Mouse (Mus musculus): ENCODE measurements at regions not wholly inside any gene's neighbourhood (a gene's known extent, or its start where the extent isn't known, plus 50 kb on each side); places are given as distances from the start of the nearest gene placed in this dataset.

DNA sequence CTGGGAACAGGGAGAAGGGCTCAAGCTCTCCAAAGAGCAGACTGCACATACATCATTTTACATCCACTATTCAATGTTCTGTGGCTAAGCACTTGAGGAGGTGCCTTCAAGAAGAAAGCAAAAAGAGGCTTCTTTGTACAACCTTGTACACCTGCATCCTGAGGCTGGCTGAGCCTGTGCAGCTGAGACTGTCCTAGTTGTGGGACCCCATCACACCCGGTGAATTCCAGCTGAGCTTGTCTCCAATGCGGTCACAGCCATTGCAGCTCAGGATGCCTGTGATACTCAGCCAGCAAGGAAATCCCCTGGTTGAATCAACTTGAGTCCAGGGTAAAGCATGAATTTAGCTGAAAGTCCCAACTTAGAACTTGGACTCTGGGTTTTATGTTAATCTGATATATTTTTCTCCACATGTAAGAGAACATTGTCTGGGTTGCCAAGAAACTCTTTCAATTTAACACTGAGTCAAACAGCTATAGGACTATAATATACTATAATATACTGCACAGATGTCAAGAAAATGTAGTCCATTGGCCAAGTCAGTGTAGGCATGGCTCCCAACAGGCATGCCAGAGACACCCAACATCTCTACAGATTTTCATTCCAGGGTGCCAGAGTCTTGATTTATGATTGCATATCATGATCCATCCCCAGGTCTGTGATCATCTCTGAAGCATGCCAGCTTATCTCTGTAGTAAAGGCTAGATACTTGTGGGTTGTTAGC is 599.2 kb downstream of the Pard3 start:
- DNase-seq (ENCODE audit: low read depth, low spot score): no peak

DNA sequence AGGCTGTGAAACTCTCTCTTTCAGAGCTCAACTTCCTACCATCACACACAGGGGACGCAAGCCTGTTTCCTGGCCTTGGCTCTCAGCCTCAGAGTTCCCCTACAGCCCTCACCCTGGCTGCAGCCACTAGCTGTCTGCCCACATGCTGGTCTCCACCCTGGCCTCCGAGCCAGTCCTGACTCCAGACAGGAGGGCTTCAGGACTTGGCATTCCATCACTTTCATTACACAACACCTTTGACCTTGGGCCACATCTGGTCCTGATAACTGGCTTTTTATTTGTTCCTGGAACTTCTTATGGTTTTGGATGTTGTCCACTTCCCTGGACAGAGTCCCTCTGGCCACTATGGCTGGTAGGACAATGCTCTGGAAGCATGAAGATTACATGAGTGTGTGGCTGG is 602.9 kb downstream of the Pard3 start:
- no peak for DNase-seq (ENCODE audit: low read depth, low spot score)

DNA sequence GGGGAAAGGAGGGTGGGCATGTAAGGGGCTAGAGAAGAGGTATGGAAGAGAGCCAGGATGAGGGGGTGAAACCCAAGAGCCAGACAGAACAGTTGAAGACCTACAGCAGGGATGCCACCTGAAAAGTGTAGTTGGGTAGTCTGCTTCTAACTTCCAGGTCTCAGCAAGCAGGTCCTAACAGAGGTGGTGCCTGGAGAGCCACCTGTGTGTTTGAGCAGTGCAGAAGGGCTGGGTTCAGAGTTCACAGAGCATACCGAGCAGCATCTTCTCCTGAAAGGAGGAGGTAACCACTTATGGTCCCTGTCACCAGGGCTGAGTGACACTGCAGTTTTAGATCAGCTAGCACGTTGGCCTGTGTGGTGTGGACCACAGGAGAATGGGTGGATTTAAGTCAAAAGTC is 605.3 kb downstream of the Pard3 start:
- DNase-seq (ENCODE audit: low read depth, low spot score): no peak

DNA sequence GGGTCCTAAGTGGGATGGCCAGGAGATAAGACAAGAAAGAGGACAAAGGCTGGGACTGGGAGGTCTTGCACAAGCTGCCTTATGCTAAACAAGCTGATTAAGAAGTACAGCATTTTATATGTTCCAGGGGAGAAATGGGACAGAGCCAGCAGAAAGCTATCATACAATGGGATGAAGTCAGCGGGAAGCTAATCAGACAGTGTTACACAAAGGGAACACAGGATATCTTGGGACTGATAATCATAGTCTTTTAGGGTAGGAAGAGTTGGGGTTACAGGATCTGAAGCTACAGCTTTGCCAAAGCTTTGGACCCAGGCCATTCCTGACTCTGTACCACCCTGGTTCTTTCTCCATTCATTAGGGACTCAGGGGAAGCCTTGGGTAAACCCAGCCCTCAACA is 610.4 kb downstream of the Pard3 start:
- no peak for DNase-seq (ENCODE audit: low read depth, low spot score)

DNA sequence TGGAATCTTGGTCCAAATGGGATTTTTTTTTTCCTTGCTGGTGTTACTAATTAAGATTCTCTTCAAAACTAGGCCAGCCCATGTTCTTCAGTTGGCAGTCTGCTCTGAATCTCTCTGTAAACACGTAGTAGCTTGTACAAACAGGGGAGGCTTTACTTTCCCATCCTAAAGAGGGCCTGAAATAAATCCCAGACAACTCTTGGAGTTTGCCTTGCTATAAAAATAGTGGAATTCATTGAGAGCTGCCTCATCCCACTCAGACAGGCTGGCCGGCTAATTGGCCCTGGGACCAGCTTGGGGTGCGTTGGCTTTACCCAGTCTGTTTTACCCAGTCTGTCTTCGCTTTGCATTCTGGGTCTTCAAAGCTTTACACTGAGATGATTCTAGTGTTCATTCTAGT is 611.7 kb downstream of the Pard3 start:
- no peak for DNase-seq (ENCODE audit: low read depth, low spot score)

DNA sequence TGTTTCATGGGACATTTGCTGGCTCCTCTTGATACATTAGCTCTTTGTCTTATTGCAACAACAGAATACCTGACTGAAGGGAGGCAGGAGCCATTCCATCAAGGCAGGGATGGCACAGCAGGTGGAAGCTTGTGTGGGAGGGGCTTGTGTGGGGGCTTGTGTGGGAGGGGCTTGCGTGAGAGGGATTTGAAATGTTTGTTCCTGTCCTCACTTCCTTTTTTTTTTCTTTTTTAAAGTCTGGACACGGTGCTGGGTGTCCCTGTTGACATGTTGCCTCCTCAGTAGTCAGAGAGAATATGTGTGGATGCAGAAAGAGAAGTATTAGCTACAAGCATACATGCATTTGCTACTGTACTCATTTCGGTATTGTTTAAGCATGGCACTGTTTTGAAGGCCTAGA is 616.5 kb downstream of the Pard3 start:
- no peak for DNase-seq (ENCODE audit: low read depth, low spot score)

DNA sequence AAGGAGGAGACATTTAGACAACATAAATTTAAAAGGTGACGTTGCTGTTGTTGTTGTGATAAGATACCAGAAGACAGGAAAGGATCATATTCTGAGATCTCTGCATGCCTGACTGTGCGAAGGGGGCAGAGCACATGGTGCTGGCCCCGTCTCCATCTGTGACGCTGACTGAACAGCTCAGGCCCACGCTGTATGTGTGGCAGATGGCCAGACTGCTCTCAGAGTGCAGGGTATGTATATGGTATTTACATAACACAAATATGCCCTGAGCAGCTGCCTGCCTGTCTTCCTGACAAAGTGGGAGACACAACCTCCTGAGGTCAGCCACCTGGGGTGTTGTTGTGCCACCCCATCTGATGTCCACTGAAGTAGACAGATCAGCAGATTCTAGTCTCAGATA is 620.5 kb downstream of the Pard3 start:
- no peak for DNase-seq (ENCODE audit: low read depth, low spot score)

DNA sequence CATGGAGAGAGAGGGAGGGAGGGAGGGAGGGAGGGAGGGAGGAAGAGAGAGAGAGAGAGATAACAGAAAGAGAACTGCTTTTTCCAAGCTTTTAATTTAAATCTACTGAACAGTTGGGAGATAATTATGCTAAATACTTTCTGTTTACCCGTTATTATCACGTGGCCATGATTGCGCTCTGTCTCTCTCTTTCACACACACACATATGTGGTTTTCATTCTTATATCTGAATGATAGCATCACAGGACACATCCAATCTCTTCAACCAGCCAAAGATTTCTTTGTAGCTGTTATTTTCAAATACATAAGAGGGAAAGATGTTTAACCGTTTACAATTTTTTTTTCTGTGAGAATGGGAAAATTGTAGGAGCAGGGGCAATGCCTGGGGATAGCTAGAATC is 627.1 kb downstream of the Pard3 start:
- no peak for DNase-seq (ENCODE audit: low read depth, low spot score)

DNA sequence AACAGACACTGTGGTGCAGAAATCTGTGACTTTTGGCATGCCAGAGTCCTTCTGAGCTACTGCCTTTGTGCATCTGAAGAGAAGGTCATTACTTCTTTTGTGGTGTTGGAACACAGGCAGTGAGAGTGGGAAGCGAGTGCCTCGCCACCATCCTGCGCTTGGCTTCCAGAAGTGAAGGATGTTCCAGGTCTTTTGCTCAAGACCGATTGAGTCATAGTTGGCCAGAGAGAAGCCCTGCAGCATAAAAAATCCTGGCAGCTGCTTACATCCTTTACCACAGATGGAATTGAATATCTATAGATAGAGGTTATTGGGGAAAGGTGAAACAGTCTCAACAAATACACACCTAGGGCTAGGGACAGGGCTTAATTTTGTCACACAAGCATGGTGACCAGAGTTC is 634.7 kb downstream of the Pard3 start:
- DNase-seq (ENCODE audit: low read depth, low spot score): no peak

DNA sequence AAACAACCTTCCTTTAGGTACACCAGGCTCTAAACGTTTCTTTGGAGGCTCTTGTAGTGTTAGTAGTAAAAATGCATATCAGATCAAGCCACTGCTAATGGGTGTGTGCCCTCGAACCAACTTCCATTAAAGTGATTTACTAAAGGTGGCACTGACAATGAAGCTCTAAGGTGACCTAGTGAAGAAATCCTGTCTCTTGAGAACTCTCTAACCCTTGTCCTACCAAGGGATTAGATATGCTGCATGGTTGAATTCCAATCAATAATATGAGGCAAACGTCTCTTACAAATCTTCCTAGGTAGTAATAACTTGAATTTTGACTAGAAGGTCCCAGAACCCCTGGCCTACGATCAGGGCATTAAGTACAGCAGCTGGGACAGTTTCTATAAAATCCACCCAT is 640.7 kb downstream of the Pard3 start:
- no peak for DNase-seq (ENCODE audit: low read depth, low spot score)

DNA sequence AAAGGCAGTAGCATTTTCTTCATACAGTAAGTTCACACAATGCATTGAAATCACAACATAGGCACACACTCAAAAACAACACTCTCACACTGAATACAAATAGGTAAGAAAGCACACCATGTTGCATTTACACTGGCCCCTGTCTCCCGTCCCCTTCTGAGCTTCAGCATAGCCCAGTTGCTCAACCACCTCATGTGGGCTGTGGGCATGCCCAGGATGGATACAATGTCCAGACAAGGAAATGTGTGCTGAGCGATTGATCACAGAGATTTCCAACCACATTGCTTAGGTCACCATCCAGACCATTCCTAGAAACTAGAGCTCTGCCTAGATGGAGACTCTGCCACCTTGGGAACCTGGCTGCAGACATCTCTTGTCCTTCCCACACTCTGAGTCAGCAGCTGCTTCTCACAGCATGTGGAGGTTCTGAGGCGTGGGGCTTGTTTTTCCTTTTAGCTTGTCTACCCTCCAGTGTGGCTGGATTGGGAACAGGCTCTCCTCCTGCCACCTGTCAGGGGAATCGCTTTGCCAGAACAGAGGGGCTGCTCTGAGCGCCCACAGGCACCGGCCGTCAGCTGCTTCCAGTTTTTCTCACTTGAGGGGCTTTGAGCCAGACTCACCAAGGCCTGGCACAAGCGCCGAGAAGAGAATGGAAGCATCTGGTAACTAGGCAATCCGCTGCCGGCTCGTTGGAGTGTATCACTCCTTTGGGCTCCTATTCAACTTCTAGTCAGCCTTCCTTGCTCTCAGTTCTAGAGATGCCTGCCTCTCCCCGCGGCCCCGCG is 642.5 kb downstream of the Pard3 start:
- no peak for DNase-seq (ENCODE audit: low read depth, low spot score)

DNA sequence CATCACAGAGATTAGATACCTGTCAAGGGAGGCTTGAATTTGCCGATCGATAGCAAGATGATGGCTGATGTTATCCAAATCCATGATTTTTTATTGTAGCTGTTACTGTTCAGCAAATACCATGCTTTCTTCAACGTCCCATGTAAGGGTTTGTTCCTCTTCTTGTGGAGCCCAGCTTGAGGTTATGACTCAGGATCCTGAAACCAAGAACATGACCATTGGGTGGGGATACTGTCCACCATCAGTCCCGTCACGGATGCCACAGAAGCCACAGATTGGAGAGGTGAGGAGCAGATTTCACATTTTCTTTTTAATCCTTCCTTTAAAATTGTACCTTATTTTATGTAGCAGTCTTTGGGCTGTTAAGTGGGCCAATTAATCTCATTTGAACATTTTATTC is 645.7 kb downstream of the Pard3 start:
- DNase-seq (ENCODE audit: low read depth, low spot score): no peak

DNA sequence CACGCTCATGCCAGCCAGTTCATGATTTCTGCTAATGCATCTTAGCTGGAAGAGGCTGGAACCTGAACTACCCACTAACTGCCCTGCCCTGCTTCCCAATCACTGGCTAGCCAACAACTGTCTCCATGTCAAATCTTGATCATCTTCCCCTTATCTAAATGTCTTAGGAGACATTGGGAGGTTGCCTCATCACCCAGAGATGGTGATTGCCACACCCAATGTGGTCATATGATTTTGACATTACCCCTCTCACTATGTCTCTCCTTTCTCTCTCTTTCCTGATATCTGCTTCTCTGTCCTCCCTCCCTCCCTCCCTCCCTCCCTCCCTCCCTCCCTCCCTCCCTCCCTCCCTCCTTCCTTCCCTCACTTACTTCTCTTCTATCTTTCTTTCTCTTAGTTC is 643.3 kb upstream of the Nrp1 start:
- no peak for DNase-seq (ENCODE audit: low read depth, low spot score)

DNA sequence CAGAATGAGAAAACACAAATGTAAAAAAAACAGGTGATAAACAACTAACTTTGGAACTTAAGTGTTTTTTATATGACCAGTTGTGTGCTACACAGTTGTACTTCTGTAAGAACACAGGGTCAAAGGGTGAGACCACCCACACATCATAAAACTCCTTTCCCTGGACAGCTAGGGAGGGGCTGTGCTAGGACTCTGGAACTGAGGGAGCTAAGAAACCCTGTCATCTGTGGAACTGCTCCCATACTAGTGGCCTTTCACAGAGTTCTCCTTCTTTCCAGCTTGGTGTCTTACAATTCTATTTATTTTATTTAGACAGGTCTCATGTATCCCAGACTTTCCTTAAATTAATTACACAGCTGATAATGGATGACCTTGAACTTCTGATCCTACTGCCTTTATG is 640.4 kb upstream of the Nrp1 start:
- no peak for DNase-seq (ENCODE audit: low read depth, low spot score)

DNA sequence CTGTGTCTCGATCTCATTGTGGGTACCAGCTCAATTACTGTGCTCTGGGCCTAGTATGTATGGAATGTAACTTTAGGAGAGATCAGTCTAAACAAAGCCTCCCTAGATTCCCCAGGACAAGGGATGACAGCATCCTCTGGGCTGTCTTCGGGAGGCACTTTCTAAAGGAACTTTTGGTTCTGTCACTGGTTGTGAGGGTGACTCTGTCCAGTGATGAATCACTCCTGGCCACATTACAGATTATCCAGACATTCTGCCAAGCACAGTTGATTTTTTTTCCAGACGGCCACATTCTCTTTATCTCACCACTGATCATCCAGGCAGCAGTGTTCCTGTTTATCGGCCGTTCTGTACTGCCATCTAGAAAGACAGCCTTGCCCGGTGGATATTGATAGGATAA is 638.5 kb upstream of the Nrp1 start:
- no peak for DNase-seq (ENCODE audit: low read depth, low spot score)

DNA sequence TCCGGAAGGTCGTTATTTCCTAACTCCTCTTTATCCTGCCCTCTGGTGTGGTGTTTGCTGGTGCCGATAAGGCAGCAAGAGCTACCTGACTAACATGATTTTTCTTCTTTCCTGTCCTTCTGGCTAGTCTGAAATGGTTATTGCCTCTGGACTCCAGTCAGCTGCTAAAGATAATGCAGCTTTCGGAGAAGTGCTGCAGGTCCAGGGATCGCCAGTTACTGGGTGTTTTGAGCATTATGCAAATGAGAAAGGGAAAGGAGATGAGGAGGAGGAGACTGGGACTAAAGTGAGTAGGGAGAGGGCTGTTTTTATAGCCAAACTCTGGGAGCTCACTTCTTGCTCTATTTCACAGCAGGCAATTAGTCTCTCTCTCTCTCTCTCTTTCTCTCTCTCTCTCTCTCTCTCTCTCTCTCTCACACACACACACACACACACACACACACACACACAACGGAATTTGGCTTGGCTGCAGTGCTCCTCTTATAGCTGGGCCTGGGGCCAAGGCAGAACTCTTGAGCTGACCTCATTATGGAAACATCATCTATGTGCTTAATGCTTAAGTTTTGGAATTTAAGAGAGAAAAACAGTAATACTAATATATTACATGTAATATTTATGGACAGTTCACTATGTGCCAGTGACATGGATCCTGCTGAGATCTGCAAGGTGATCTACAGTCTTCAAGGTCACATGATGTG is 637.7 kb upstream of the Nrp1 start:
- no peak for DNase-seq (ENCODE audit: low read depth, low spot score)

DNA sequence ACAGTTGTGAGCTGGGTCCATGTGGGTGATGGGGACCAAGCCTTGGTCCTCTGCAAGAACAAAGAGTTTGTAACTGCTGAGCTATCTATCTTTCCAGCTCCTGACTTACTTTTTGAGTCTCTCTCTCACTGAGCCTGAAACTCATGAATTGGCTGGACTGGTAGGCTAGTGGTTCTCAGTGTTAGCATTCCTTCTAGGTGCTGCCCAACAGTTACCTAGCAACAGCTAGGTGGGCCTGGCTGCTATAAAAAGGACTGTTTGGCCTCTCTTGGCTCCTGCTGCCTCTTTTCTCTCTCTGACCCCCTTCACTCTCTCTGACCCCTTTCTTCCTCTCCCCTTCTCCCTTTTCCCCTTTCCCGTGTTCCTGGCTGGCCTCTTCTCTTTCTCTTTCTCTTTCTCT is 636.8 kb upstream of the Nrp1 start:
- DNase-seq (ENCODE audit: low read depth, low spot score): no peak

DNA sequence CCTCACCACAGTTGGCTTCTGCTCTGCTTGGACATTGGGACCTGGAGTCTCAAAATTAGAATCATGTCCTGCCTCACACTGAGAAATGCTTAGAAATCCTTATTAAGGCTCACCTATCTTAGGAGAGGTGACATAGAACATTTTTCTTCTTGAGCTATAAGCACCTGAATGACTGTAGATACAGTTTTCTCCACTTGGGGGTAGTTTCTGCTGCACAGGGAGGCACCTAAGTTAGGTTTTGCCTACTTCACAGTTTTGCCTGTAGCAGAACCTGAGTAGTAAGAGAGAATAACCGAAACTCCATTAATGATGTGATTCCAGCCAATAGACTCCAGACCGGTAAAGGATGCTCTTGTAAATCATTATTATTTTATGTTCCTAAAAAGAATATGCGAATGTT is 624.3 kb upstream of the Nrp1 start:
- no peak for DNase-seq (ENCODE audit: low read depth, low spot score)

DNA sequence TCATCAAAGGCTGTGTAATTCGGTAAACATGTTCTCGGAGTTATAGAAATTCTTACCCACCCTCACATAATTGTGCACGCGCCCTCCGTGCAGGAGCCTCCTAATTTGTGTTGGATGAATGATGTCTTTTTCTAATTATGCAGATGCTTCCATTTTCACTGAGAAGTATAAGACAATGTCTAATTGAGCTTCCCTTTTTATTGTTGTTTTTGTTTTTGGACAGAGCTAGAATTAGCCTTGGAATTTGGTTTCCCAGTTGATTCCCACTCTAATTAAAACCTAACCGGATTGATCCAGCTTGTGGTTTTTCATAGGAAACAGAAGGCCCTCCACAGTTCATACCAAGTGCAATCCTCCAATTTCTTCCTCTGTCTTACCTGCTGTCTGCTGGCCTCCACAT is 616.2 kb upstream of the Nrp1 start:
- DNase-seq (ENCODE audit: low read depth, low spot score): no peak

DNA sequence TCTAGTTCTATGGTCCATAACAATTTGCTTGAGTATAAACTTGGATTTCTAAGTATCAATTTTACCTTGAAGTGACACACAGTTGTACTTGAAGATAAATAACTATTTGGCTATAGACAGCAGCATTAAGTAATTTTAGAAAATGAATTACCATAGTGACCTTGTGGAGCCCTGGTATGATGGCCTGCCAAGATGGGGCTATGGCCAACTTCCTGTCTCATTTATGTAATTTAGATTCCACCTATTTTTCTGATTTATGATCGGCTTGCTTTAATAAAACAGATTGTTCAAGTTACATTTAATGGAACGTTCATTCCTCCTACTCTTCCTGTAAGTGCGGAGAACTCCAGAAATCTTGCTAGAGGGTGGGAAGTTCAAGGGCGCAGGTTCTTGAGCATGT is 613.2 kb upstream of the Nrp1 start:
- no peak for DNase-seq (ENCODE audit: low read depth, low spot score)

DNA sequence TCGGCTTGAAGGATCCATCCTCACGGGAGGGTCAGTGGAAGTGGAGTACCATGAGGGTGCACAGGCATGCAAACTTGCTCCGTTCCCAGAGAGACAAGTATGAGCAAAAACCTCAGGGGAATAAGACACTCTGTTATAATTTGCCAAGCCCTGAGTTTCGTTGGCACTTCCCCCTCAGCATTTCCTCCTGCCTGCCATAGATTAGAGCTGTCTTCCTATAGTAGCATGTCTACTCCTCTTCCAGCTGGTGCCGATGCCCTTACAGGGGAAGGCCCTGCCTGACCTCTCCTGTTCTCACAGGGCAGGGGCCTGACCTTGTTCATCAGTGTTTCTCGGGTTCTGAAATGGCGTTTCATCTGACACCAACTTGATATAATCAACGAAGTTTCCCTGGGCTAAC is 611.9 kb upstream of the Nrp1 start:
- no peak for DNase-seq (ENCODE audit: low read depth, low spot score)

DNA sequence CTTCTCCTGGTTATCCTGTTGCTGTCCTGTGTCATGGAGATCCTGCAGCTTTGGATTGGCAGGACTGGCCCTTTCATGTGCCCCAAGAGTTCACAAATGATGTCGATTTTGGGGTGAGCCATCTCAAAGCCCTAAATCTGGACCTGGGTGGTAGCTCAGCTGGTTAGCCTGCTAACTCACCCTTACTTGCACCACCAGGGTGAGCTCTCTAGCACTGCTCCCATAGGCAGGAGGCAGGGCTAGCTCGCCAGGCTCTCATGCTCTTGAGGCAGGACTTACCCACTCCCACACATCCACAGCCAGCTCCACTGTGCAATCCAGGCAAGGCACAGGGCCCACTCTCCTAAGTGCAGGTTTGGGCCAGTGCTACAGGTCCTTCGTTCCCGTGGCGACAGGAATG is 605.5 kb upstream of the Nrp1 start:
- no peak for DNase-seq (ENCODE audit: low read depth, low spot score)
